Mouse (Mus musculus): ENCODE data around the gene Lrrc2. TPM values are rescaled to one million over a fixed set of nuclear protein-coding genes. Genes with fewer than 3 reads are reported as not detected.

The Lrrc2 gene
- polyA plus RNA-seq, 2 experiments from 2014 or later = 0.12 TPM; not detected in 1

GRCm38 (mm10) chr9:110989141-110989540, 37.8 kb downstream of the Lrrc2 start:
- ATAC-seq = no peak

- no peak for ATAC-seq
Observed at GRCm38 (mm10) chr9:110989543-110989942, 38.2 kb downstream of the Lrrc2 start.

DNA sequence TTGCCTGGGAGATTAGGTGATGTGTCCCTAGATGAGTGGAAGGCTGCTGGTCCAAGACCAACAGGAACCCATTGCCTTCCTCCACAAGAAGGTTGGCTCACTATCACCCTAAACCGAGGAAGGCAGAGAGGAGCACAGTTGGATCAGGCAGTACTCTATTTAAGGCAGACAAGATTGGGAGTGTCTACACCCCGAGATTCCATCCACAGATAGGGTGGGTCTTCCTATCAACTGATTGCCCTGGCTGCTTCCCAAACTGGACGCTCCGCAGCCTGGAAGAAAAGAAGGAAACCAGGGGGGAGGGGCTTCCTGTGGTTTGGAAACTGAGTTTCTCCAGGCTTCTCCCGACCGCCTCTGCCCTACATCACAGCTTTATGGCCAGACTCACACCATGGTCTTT, 38.9 kb downstream of the Lrrc2 start, which contains the start of gene Rtp3:
Gene Rtp3 (minus strand): TSS at position 380 of the 400 bp plus-strand sequence.
- ATAC-seq = no peak

GRCm38 (mm10) chr9:110993281-110993709, 42.0 kb downstream of the Lrrc2 start:
- no peak for ATAC-seq

- ATAC-seq = peak; percentile 92
Observed at GRCm38 (mm10) chr9:110994716-110995172, 43.4 kb downstream of the Lrrc2 start.

DNA sequence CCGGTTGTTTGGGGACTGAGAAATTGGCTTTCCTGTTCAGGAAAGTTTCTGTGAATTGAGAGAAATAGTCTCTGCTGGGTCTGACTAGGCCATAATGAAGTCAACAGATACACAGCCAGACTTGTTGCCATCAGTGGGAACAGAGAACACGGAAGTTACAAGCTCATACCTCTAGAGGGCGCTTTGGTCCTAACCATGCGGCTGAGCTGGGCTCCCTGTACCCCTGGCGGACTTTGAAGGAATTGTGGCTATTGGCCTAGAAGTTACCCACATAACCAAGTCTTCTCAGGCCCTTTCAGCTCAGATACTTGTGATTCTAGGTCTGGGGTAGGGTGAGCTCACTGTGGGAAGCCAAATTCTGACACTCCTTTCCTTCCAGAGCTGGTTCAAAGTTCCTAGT, 45.9 kb downstream of the Lrrc2 start:
- peak; percentile 72 for ATAC-seq

GRCm38 (mm10) chr9:110999056-110999455, 47.7 kb downstream of the Lrrc2 start:
- ATAC-seq = no peak

DNA sequence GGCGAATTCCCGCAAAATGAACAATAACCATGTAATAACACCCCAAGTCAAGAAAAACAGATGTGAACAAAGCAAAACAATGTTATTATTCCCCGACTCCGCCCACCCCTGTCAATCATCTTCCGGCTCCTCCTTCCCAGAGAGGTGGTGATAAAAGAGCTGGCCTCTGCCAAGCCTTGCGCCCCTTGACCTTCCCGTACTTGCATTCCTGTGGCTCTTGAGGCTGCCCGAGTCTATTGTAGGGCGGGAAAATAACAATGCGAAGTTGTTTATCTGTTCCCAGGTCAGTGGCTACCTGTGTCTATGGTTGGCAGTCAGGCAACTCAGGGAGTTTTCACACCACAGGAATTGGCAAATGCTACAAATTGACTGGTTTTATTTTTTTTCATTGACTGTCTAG, 48.5 kb downstream of the Lrrc2 start:
- ATAC-seq = no peak

- peak; percentile 38 for ATAC-seq
Observed at GRCm38 (mm10) chr9:111001621-111002020, 50.3 kb downstream of the Lrrc2 start.

DNA sequence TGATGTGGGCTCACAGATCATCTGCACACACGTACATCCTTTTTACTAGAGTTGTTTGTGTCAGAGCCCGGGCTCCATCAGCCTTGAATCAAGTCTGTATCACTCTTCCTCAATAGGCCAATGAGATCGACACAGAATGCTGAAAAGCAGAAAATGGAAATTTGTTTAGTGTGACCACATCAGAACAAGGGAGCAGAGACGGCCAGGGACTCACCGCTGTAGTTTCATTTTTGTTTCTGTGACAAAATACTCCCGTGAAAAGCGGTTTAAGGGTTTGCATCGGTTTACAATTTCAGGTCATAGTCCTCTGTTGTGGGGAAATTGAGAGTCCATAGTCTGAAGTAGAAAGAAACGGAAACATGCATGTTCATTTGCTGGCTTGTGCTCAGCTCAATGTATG, 51.9 kb downstream of the Lrrc2 start:
- peak; percentile 79 for ATAC-seq

DNA sequence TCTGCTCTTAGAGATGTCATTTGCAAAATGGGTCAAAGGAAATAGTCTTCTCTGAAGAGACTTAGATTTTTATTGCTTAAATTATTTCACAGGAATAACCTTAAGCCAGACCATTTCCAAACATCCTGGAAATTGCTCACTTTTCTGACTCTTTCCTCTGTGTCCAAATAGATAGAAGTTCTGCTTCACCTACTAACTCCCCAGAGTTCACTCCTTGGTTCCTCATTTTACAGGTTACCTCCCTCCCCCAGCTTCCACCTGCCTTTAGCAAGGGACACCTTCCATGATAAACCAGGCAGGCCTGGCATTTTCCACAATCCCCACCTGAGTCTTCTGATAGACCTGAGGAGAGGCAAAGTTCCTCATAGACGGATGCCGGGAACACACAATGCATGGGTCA, 55.2 kb downstream of the Lrrc2 start:
- no peak for ATAC-seq

DNA sequence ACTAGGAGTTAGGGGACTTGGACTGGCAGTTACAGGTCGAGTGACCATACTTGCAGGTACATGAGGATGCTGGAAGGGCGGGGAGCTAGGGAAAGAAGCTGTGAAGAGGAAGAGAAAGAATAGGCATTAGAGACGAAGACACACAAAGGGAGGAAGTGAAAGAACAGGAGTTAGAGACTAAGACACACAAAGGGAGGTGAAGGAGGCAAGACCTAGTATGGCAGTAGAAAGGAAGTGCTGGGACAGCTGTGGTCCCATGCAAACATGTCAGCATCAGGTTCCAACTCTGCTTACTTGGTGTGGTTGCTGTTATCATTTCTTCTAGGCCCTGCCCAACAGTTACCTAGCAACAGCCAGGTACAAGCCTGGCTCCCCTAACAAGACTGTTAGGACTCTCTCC, 58.4 kb downstream of the Lrrc2 start:
- no peak for ATAC-seq

- ATAC-seq = no peak
Observed at GRCm38 (mm10) chr9:111011550-111011949, 60.2 kb downstream of the Lrrc2 start.

- no peak for ATAC-seq
Observed at GRCm38 (mm10) chr9:111012041-111012440, 60.7 kb downstream of the Lrrc2 start.

- ATAC-seq = no peak
Observed at GRCm38 (mm10) chr9:111015658-111016057, 64.3 kb downstream of the Lrrc2 start.

DNA sequence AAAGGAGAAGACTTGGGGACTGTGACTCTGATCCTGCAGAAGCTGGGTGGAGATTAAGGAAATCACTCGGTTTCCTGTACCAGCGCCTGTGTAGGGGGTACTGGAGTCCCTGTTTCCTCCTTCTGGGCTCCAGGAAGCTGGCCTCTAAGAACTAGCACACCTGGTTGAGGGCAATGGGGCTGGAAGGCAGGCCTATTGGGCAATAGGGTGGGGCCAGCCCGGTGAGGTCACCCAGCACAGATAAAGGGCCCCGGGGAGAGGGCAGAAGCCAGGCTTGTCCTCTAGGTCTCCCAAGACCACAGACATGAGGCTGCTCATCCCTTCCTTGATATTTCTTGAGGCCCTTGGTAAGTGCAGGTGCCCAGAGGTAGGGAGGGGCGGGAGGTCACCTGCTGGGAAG, 67.7 kb downstream of the Lrrc2 start, which contains the start of gene Ltf:
Gene Ltf (plus strand): TSS at position 250 of the 400 bp plus-strand sequence.
- no peak for ATAC-seq

DNA sequence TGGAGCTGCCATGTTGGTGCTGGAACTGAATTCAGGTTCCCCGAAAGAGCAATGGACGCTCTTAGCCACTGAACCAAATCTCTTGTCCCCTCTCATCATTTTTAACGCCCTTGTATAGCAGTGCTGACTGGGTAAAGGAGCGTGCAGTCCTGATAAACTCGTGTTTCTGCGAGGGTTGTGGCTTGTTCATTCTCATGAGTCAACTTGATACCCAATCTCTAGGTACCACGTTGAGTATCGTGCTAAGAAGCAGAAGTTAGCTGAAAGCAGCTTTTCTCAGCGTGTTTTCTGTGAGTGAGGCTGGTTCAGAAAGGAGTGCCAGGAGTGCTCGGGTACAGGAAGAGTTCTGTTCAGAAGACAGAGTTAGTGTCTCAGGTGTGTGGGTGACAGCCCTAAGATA, 75.4 kb downstream of the Lrrc2 start:
- no peak for ATAC-seq

Other genes starting within 250 kb of the Lrrc2 start
- not detected for gene Myl3, start 209.7 kb upstream of the Lrrc2 start, polyA plus RNA-seq (2017; shearing (Covaris generic))
- gene Pth1r, start 204.4 kb upstream of the Lrrc2 start, polyA plus RNA-seq (2017; shearing (Covaris generic)) = not detected
- gene Prss42, start 153.4 kb upstream of the Lrrc2 start, polyA plus RNA-seq (2017; shearing (Covaris generic)) = not detected
- gene Prss44, start 137.6 kb upstream of the Lrrc2 start, polyA plus RNA-seq (2017; shearing (Covaris generic)) = not detected
- gene Prss43, start 124.9 kb upstream of the Lrrc2 start, polyA plus RNA-seq (2017; shearing (Covaris generic)) = not detected
- not detected for gene Prss45, start 117.0 kb upstream of the Lrrc2 start, polyA plus RNA-seq (2017; shearing (Covaris generic))
- gene Prss46, start 107.0 kb upstream of the Lrrc2 start, polyA plus RNA-seq (2017; shearing (Covaris generic)) = not detected
- gene Prss50, start 93.6 kb upstream of the Lrrc2 start, polyA plus RNA-seq (2017; shearing (Covaris generic)) = not detected
- gene Als2cl, start 71.7 kb upstream of the Lrrc2 start, polyA plus RNA-seq (2017; shearing (Covaris generic)) = 10 to 100 TPM; 17.4 to 29.4 TPM
- gene Tmie, start 71.4 kb upstream of the Lrrc2 start, polyA plus RNA-seq (2017; shearing (Covaris generic)) = 1 to 10 TPM; 2.5 to 3.5 TPM
- gene Fam240a, start 34.7 kb upstream of the Lrrc2 start, polyA plus RNA-seq (2017; shearing (Covaris generic)) = under 1 TPM in 1 of 2 experiments, not detected in 1; 0.69 TPM
- 1 to 10 TPM in 1 of 2 experiments, under 1 TPM in 1; 0.22 to 1.2 TPM for gene Tdgf1, start 5.4 kb upstream of the Lrrc2 start, polyA plus RNA-seq (2017; shearing (Covaris generic))
- gene Rtp3, start 39.0 kb downstream of the Lrrc2 start, polyA plus RNA-seq (2017; shearing (Covaris generic)) = not detected
- under 1 TPM in 1 of 2 experiments, not detected in 1; 0.76 TPM for gene Ltf, start 67.7 kb downstream of the Lrrc2 start, polyA plus RNA-seq (2017; shearing (Covaris generic))
- 10 to 100 TPM; 25.6 to 26.3 TPM for gene Ccrl2, start 106.0 kb downstream of the Lrrc2 start, polyA plus RNA-seq (2017; shearing (Covaris generic))
- gene Lrrfip2, start 166.0 kb downstream of the Lrrc2 start, polyA plus RNA-seq (2017; shearing (Covaris generic)) = 1 to 10 TPM; 8.2 to 9.6 TPM

Measured in CD4-positive, CD25-positive, alpha-beta regulatory T cell, adult 4 months (primary cell).